Mouse (Mus musculus) c-Kit-positive CD71-positive TER-119-negative erythroid progenitor cells, embryonic 14.5 days (primary cell): ENCODE measurements around the gene Trim12c.
"Not testable (repeated sequence)": the region's sequence is repeated elsewhere in the genome, so short reads cannot be mapped to it uniquely, and the experiment has no call there.

Experiments
- DNase-seq: peaks from one replicate; pipeline ENCODE4 v3.0.0-alpha.2; 2013; ENCODE audit warnings: low read depth

Gene Trim12c

GRCm38 (mm10) chr7:104352717-104353599, at the start of gene Trim12c:
Gene Trim12c (minus strand): TSS chr7:104353362.
- DNase-seq = peak; percentile 67

GRCm38 (mm10) chr7:104401140-104401539, 48.0 kb upstream of the Trim12c start:
- DNase-seq = no peak

GRCm38 (mm10) chr7:104400698-104401097, 47.5 kb upstream of the Trim12c start, which contains the start of gene Trim30c:
Gene Trim30c (minus strand): TSS chr7:104400837.
- DNase-seq = no peak

GRCm38 (mm10) chr7:104398492-104398891, 45.3 kb upstream of the Trim12c start:
- no peak for DNase-seq

- DNase-seq = no peak
Measured at GRCm38 (mm10) chr7:104369736-104370414, 16.7 kb upstream of the Trim12c start, which contains the start of gene Trim30b. Gene Trim30b (minus strand): TSS chr7:104369884.

- DNase-seq = no peak
Measured at GRCm38 (mm10) chr7:104366339-104366738, 13.2 kb upstream of the Trim12c start.

- DNase-seq = no peak
Measured at GRCm38 (mm10) chr7:104353600-104353967, 422 bp upstream of the Trim12c start.

- not testable (repeated sequence) for DNase-seq
Measured at GRCm38 (mm10) chr7:104348043-104348442, 5.1 kb downstream of the Trim12c start.

- not testable (repeated sequence) for DNase-seq
Measured at GRCm38 (mm10) chr7:104340744-104341143, 12.4 kb downstream of the Trim12c start.

GRCm38 (mm10) chr7:104335547-104335946, 17.6 kb downstream of the Trim12c start:
- not testable (repeated sequence) for DNase-seq

- not testable (repeated sequence) for DNase-seq
Measured at GRCm38 (mm10) chr7:104329171-104329570, 24.0 kb downstream of the Trim12c start, which contains the start of gene Trim34b. Gene Trim34b (plus strand): TSS chr7:104329471.

- DNase-seq = no peak
Measured at GRCm38 (mm10) chr7:104322028-104322427, 31.1 kb downstream of the Trim12c start.

GRCm38 (mm10) chr7:104315369-104316080, 37.6 kb downstream of the Trim12c start, which contains the start of gene Trim12a:
Gene Trim12a (minus strand): TSS chr7:104315466.
- not testable (repeated sequence) for DNase-seq

GRCm38 (mm10) chr7:104314796-104315353, 38.3 kb downstream of the Trim12c start:
- DNase-seq = no peak

GRCm38 (mm10) chr7:104291638-104292400, 61.3 kb downstream of the Trim12c start:
- no peak for DNase-seq

- DNase-seq = no peak
Measured at GRCm38 (mm10) chr7:104290641-104291040, 62.5 kb downstream of the Trim12c start.
